Mouse (Mus musculus): ENCODE results near the gene Rap1gap. TPM values are rescaled to one million over a fixed set of nuclear protein-coding genes. Genes with fewer than 3 reads are reported as not detected.

Rap1gap gene
- total RNA-seq, 2 experiments from 2014 or later: 263 to 285 TPM

DNA sequence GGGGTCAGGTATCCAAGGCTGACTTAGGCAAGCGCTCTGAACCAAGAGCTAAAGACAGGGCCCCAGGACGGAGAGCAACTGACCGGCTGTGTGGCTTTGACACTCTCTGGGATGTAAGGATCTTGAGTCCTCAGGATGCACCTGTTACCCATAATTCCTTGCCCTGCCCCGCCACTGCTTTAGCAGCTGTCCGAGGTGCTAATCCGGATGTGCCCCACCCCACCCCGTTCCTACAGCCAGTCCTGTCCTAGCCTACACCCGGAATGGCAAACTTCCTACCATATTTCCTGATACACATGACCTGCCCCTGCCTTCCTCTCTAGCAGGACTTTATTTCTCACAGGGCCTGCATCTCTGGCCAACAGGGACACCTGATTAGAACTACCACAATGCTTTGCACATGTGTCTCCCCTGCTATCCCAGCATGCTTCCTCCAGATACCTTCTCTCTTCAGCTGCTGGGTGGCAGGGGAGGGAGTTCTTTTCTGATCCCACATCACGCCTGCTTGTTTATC is 20.4 kb downstream of the Rap1gap start:
- DNase-seq (ENCODE audit: extremely low spot score in 1 of 2, low spot score in 1 of 2): no peak

DNA sequence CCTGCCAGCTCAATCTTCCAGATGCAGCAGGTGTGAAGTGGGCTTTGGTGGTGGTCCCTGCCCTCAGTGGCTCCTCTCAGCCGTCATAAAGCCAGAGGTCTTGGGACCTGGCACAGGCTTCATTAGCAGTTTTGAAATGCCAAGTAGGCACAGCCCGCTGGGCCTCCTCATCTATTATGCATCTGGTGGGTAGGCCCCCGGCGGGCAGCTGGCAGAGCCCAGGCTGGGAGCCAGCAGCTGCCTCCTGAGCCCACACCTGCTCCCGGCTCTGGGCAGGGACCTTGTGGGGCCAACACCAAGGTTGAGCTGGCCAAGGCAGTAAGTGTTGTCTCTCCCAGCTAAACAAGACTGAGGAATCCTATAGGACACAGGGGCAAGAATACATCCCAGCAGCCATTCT is 21.8 kb downstream of the Rap1gap start:
- no peak for DNase-seq (ENCODE audit: extremely low spot score in 1 of 2, low spot score in 1 of 2)

DNA sequence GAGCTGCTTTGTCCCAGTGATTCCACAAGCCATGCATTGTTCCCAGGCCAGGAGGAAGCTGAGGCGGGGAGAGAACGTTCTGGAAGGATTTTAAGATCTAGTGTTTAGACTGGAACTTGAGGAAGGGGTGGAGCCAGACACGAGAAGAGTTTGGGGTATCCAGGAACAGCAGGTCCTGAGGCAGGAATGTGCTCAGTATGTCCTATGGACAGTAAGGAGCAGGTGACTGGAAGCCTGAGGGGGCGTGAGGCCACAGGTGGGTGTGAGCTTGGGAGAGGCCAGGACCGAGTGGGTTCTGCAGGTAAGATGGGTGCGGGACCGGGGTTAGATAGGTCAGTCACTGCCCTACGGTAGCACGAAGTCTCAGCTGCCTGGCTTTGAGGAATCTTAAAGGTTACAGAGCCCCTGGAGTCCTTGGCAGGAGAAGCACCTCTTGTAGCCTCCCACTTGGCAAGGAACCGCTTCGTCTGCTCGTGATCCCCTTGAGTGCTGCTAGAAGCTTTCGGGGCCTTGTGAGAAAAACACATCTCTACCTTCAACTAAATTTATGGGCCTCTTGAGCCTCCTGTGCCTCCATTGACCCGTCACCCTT is 22.8 kb downstream of the Rap1gap start:
- no peak for DNase-seq (ENCODE audit: extremely low spot score in 1 of 2, low spot score in 1 of 2)

DNA sequence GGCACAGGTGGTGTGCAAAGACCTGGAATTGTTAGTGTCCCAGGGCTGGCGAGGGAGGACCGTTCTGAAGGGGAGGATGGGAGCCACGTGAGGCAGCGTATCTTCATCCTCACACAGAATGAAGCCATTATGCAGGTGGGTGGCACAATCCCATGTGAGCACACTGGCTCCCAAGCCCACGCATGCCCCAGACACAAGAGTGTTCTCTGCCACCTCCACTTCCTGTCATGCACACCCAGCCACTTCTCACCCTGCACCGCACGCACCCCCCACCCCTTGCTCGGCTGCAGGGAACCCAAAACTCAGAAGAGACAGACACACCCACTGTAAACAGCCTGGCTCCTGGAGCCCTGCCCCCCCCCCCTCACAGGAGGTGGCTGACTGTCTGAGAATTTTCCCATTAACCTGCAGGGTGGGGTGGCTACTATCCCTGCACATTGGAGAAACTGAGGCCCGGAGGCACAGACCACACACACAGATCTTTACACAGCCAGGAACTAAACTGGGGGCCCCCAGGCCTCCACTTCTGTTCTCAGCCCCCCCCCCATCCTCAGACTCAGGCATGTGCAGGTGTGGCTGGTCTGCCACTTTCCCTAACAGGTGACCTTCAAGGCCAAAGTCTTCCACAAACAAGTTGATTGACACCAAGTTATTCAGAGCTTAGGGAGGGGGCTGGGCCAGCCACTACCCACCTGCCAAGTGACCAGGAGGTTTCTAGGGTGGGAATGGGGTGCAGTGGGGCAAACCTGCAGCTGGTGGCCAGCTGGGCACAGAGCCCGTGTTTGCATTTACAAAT is 27.8 kb downstream of the Rap1gap start:
- DNase-seq (ENCODE audit: extremely low spot score in 1 of 2, low spot score in 1 of 2): no peak

DNA sequence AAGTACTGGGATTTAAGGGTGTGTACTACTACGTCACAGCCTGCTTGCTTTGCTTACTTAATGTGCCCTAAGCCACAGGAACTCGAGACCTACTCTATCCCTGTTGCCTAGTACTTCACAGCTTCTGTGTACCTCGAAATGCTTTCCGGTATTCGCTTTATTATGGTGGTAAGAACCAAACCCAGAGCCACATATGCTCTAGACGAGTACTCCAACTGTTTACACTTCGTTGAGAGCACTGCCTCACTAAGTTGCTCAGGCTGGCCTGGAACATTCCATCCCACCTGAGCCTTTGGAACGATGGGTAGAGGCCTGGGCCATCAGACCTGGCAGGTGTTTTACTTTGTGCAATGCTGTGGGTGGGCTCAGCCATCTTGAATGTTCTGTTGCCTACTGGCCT is 30.8 kb downstream of the Rap1gap start:
- no peak for DNase-seq (ENCODE audit: extremely low spot score in 1 of 2, low spot score in 1 of 2)

DNA sequence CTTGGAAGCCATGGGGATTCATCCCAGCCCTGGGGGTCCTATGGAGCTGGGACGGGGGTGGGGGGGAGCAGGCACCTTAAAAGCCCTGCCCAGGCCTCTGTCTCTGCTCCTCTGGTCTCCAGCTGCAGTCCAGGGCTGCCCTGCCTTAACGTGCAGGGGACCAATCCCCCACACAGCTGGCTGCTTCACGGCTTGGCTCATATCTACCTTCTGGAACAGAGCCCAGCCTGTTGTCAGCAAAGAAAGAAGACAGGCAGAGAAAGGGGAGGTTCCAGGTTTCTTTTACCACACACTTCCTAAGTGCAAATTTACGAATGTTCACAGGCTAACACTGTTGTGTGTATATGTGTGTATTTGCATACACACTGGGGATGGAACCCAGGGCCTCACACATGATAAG is 31.4 kb downstream of the Rap1gap start:
- DNase-seq (ENCODE audit: extremely low spot score in 1 of 2, low spot score in 1 of 2): no peak

DNA sequence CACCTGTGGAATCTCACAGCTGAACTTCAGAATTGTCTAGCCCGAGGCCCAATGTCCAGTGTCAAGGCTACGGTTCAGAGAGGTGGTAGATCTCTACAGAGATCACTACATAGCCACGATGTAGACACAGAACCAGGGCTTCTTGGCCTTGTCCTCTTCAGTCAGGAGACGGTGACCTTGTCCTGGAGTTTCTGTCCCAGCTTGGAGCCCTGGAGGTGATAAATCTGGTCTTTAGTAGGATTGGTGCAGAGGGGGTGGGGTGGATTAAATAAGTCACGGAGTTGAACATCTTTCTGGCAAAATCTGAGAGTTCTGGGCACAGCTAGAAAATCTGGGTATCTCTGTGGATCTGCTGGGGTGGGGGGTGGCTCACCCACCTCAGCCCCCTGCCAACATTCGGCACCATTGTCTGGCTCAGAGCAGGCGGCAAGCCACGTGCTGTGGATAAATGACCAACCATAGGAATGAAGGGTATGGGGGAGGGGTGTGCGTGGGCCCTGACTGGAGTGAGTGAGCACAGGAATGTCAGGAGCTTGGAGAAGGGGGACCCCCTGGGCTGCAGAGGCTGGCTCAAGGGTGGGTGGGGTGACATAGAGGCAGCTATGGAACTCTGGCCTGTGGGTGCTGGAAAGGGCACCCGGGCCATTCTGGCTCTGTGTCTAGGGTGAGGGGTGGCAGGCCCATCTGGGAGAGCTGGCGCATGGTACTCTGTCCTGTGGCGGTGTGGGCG is 32.8 kb downstream of the Rap1gap start:
- no peak for DNase-seq (ENCODE audit: extremely low spot score in 1 of 2, low spot score in 1 of 2)

DNA sequence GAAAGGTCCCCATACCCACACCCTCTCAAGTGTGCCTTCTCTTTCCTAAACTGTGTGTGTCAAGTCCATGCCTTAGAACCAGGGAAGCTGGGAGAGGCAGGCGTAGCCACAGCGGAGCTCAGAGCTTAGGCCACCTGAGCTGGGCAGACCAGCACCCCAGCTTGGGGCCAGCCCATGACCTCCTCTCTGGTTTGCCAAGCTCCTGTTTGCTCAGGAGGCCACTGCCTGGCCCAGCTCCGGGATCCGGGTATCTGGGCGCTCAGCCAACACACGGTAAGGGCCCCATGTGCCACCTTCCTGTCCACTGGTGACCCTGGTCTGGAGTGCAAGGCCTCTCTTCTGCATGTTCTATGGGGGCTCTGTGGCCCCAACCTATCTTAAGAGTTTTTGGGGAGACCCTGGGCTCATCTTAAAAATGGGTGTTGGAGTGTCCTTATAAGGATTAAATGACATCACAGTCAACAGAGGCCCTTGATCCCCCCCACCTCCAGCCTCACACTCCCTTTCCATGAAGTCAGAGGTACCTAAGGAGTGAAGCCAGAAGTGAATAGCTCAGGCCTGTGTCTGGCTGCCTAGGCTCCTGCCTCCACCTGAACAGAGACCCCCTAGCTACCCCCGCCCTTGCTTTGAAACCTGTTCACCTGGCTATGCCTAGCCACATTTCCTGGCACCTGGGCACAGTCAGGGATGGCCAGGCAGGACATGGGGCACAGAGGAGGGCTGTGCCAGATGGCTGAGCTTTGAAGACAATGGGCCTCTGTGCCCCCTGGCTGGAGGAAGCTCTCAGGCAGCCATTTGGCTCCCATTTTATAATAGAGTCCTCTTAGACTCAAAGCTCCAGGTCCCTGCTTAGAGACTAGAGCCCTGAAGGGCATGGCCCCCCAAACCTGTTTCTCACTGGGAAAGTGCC is 33.8 kb downstream of the Rap1gap start:
- no peak for DNase-seq (ENCODE audit: extremely low spot score in 1 of 2, low spot score in 1 of 2)

DNA sequence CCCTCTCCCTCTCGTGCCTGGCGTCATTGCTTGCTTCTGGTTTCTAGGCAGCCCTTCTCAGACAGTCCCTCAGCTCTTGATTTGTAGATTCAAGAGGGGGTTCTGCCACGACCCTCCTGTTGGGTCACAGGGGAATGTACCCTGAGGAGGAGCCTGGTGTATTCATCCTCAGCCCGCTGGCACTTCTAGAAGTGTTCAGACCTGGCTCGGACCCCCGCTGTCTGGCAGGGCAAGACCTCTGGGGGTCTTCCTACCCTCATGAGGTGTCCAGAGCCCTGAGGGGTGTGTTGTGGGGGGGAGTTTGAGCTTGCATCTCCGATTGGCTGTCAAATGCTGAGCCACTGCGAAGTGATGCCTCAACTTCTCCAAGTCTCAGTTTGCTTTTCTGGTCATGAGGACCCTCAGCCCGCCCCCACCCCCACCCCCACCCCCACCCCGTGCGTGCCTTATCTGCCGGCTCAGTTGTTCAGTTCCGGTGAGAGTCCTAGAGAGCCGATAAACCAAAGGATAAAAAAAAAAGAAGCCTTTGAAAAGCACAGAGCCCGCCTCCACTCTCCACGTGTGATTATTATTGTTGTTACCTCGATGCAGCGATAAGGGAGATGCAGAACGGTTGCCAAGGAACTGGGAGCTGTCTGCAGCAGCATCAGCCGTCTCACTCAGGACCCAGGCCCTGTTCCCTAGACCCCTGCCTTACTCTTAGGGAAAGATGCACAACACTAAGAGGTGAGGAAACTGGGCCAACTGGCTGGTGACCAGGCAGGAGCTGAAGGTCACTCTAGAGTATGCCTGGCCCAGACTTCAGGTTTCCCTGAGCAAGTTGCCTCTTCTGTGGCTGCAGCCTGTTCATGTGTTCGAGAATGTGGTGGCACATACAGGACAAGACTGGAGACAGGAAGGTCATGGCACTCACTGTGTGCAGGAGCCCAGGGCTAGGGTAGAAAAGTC is 35.0 kb downstream of the Rap1gap start:
- no peak for DNase-seq (ENCODE audit: extremely low spot score in 1 of 2, low spot score in 1 of 2)

DNA sequence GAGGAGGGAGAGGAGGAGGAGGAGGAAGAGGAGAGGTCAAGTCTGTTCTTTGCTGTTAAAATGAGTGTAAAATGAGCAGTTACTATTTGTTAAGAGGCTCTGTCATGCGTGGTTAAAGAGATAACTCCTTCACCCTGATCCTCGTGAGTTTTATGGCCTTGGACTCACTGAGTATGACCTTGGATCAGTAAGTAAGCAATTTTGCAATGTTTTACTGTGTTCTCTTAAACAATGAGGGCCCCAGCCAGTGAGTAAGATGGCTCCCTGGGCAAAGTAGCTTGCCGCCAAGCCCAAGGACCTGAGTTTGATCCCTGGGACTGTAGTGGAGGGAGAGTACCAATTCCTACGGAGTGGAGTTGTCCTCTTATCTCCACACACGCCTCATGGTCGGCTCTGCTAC is 36.4 kb downstream of the Rap1gap start:
- no peak for DNase-seq (ENCODE audit: extremely low spot score in 1 of 2, low spot score in 1 of 2)

DNA sequence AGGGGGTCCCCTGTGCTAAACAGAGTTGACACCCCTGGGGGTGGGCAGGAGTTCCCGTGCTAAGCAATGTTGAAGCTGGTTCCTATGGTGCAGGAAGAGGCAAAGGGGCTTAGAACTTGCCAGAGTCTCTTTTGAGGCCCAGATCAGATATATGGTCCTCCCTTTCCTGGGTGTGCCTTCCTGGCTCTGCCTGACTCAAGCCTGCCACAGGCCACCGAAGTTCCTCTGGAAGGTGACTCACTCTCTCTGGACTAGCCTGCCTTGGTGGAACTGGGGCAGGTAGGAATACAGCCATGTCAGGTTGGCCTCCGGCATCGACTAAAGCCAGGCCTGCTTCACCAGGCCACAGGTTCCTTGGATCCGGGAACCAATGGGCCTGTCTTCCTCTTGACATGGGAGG is 38.6 kb downstream of the Rap1gap start:
- no peak for DNase-seq (ENCODE audit: extremely low spot score in 1 of 2, low spot score in 1 of 2)

DNA sequence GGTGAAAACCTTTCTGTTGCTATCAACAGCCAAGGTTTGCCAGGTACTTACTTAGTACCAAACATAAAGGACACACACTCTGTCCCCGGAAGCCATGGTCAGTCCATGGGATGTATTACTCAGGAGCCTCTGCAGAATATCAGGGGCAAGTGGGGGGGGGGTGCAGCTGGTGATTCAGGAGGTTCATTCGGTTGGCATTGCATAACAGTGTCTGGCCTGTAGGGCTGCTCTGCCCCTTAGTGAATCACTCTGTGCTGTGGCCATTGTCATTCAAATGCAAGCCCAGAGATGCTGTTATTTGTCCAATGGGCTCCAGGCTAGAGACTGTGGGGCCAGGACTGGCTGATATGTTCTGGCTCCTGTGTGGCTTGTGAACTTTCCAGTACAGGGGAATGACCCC is 40.0 kb downstream of the Rap1gap start:
- no peak for DNase-seq (ENCODE audit: extremely low spot score in 1 of 2, low spot score in 1 of 2)

DNA sequence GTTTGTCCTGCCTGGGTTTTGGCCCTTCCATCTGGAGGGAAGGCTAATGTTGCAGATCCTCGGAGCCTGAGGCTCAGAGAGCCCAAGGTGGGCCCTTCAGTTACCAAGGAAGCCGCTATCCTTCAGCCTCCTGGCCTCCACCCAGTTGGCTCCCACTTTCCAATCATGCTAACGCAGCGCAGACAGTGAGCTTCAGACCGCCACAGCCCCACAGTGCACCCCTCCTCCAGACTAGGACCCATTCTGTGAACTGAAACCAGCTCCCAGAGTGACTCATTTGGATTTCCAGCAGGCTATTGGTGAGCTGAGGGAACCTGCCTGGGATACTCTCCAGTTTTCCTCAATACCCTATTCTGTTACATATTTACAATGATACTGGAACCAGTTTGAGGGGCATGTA is 40.9 kb downstream of the Rap1gap start:
- DNase-seq (ENCODE audit: extremely low spot score in 1 of 2, low spot score in 1 of 2): no peak

DNA sequence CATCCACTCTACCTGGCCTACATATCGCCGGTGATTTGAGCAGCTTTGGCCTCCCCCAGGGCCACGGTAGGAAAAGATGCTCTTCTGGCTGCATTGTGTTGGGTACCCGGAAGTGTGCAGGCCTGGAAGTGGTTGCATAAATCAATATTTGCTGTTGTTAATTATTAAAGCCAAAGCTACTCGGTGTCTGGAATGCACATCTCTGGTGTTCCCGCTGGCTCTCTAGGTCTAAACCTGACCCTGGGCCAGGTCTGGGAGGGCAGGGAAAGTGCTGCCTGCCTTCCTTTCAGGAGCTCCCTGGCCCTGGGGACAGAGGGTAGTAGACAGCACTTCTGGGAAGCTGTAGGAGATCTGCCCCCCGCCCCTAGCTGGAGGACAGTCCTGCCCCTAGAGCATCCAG is 42.0 kb downstream of the Rap1gap start:
- DNase-seq (ENCODE audit: extremely low spot score in 1 of 2, low spot score in 1 of 2): no peak

DNA sequence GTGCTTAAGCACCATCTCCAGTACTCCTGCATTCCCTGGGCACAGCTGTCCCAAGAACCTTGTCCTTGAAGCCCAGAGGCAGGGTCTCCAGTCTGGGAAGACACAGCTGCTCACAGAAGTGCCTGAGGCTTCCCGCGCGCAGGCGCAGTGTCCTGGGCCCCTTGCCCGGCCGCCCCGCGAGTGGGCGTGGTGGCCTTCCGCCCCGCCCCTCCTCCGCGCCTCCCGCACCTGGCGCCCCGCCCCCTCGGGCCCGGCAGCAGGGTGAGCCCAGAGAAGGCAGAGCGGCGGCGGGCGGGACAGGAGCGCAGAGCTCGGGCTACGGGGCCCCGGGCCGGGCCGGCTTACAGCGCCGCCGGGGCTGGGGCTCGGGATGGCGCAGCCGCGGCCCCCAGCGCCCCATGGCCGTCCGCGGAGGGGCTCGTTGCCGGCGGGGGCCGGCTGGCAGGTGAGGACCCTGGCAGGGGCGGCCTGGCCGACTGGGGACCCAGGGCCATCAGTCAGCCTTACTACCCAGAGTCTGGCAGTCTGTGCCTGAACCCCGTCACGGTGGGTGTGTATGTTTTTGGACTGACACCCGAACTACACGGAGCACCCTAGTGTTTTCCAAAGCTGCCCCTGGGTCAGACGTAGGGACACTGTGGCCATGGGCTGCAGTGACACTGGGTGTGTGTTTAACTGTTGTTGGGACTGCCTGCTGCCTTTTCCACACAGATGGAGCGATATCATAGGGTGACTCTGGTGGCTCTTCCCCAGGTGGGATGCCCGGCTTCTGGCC is 42.9 kb downstream of the Rap1gap start:
- peak in 1 of 2 experiments; percentile 69 for DNase-seq (ENCODE audit: extremely low spot score in 1 of 2, low spot score in 1 of 2)

DNA sequence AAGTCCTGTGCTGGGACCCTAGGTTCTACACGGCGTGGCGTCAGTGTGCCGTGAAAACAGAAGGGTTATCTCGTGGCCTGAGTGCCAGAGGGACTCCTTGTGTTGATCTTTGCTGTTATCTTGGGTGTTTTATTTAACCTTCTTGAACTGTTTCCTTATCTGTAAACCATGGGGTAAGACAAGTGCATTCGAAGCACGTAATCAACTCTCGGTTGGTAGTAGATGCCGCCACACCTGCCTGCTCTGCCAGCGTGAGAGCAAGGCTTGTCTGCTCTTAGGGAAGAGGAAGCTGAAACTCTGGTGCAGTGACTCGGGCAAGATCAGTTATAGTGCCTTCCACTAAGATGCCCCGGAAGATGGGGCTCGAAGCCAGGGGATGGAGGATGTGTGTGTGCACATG is 48.4 kb downstream of the Rap1gap start:
- DNase-seq (ENCODE audit: extremely low spot score in 1 of 2, low spot score in 1 of 2): no peak

DNA sequence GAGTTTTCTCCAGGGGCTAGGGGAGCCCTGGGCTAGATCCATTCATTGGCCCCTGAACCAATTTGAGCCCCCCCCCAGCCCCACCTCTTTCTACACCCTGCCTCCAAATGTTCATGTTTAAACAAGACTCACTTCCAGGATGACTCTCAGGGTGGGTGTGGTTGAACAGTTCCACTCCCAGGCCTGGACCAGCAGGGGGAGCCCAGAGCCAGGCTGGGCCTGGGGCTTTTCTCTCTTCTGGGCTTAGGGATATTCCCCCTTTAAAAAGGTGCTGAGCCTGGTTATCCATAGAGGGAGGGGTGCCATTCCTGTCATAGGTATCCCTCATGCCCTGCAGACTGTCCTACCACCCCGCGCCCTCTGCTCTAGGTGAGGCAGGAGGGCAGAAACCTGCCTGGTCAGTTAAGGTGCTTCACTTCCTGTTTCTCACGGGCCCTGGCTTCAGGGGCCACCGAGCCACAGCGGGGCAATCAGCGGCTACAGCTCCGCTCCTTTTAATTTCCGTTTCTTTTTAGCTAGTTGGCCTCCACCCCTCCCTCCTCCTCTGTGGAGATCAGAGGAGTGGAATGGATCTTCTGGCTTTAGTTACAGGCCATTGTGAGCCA is 49.6 kb downstream of the Rap1gap start:
- no peak for DNase-seq (ENCODE audit: extremely low spot score in 1 of 2, low spot score in 1 of 2)

DNA sequence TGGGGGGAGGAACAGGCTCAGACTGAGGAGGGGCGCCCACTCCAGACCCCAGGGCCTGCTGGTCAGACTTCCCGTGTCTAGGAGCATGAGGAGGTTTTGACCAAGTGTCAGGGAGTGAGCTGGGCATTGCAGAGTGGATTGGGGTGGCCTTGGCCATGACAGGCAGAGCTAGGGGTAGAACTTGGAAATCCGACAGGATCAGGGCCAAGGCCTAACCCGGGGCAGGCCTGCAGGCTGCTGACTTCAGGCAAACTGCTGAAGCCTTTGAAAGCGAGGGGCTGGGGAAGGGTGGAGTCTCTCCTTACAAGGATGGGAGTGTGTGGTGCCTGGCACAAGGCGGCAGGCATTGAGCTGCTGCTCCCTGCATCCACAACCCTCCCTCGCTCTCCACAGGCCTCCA is 52.5 kb downstream of the Rap1gap start:
- no peak for DNase-seq (ENCODE audit: extremely low spot score in 1 of 2, low spot score in 1 of 2)

Data from layer of hippocampus, postnatal 25 days (tissue).